15 mouse cellular contexts compared by ENCODE assay signal in the genomic region with DNA sequence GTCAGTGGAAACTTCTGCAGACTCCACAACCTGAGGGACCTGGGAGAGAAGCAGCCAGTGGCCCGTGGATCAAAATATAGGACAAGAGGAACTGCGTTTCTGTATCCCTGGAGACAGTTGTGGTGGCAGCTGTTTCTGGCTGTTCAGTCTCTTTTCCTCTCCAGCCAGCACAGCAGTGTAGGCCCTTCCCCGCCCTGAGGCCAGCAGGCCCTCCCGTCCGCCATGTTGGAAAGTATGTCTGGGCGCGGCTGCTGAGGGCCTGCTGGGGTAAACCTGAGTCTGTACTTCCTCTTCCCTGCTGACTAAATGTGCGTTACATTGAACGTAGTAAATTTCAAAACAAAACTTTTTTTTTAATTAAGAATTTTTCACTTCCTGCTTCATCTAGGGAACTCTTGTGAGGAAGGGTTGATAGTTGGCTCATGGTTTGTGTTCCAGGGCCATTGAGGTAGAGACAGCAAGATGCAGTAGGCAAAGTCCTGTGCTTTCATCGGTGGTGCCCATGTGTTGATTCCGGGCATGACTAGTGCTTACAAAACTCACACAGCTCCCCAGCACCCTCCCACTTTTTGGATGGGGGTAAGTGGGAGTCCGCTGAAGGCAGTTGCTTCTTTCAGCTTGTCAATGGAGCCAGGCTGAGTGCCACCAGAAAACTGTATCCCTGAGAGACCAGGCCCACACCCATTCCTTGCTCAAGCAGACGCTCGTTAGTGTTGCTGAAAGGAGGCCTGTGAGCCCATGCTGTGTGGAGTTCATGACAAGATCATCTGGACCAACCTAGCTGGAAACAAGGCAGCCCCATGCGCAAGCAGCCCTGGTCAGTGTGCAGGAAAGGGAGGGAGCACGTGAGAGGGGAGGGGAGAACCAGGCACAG. TPM values are rescaled to one million over a fixed set of nuclear protein-coding genes. Genes with fewer than 3 reads are reported as not detected.
DNase-seq lines count a peak whose midpoint lies in the region; ATAC-seq and TF ChIP-seq lines count a peak whose summit lies in the region.
"Had no signal": no experiment of that assay in that cellular context is flagged by ENCODE, and none has a peak within 500 bp of the region (broad histone marks: within the 10 kb centered on the region; RNA-seq: fewer than 3 reads in every experiment).

No protein-coding gene starts in this region.

- TF ChIP-seq EP300 in CH12.LX (IDR thresholded peaks at IDR 0.05; ENCODE audit: low read length): peak; percentile 55; the same call in 1 of the 2 replicates

- H3K9ac ChIP-seq in liver, embryonic 13.5 days: no peak overlapping the region; the same call in 1 of the 2 replicates
- no peak overlapping the region for H3K9ac ChIP-seq in liver, embryonic 11.5 days (ENCODE audit: low read depth, low read length)
- no peak overlapping the region for H3K9ac ChIP-seq in CH12.LX (ENCODE audit: insufficient read depth, low read depth)
- H3K9ac ChIP-seq in liver, embryonic 16.5 days (ENCODE audit: low read depth, low read length): 0 out of 2 replicates have a peak overlapping the region, but pooled peaks have one; percentile 8
- H3K9ac ChIP-seq: liver, embryonic 14.5 days had no signal

- no peak overlapping the region for H3K4me2 ChIP-seq in liver, embryonic 13.5 days
- no peak overlapping the region for H3K4me2 ChIP-seq in liver, embryonic 11.5 days
- no peak overlapping the region for H3K4me2 ChIP-seq in CH12.LX (ENCODE audit: insufficient read depth, low read depth, poor library complexity, severe bottlenecking)
- H3K4me2 ChIP-seq in liver, embryonic 16.5 days (ENCODE audit: low read depth, low read length): no peak overlapping the region
- H3K4me2 ChIP-seq: midbrain, embryonic 11.5 days had no signal

- in situ Hi-C loops in CH12.LX (cut with MboI; ENCODE audit: low pct_ligation_motif_present, low pct_unique_long_range_greater_than_20kb, low sequenced_read_pairs): loop anchor here (5.0 to 25.0 kb wide), 4 partner anchors 38 to 603 kb away; a partner anchor contains a TSS

- dilution Hi-C loops in CH12.LX (cut with MboI; ENCODE audit: extremely low pct_ligation_motif_present, extremely low pct_unique_long_range_greater_than_20kb, low sequenced_read_pairs): no loop called here

- no peaks in the 10 kb centered on the region for H3K27me3 ChIP-seq in liver, embryonic 13.5 days
- no peaks in the 10 kb centered on the region for H3K27me3 ChIP-seq in liver, embryonic 11.5 days (replicated peaks; ENCODE audit: control insufficient read depth, insufficient read depth, low read length)
- no peaks in the 10 kb centered on the region for H3K27me3 ChIP-seq in CH12.LX (replicated peaks)
- no peaks in the 10 kb centered on the region for H3K27me3 ChIP-seq in liver, embryonic 16.5 days (ENCODE audit: control insufficient read depth, insufficient read depth, low read depth, low read length)

- DNase-seq in liver, embryonic 13.5 days: no peak
- no peak for DNase-seq in liver, embryonic 11.5 days (ENCODE audit: low spot score)
- peak; percentile 52 for DNase-seq in CH12.LX (ENCODE audit: extremely low read depth)
- DNase-seq in R1 (ENCODE audit: low read depth, low spot score): peak; percentile 57
- no peak for DNase-seq in adrenal gland, adult 8-10 months
- no peak for DNase-seq in frontal cortex, postnatal 10 days (ENCODE audit: low spot score in 2 of 2)
- DNase-seq in cerebellum, postnatal 14 days: no peak
- DNase-seq: cerebellum, adult 2 months; kidney, adult 9 months; thymus, postnatal 14 days had no signal

- H3K4me1 ChIP-seq in liver, embryonic 13.5 days (replicated peaks): peaks cover 48% of the 10 kb centered on the region
- 0 out of 2 replicates have a peak, but pooled peaks cover 2% of the 10 kb centered on the region for H3K4me1 ChIP-seq in liver, embryonic 11.5 days (replicated peaks; ENCODE audit: control insufficient read depth, insufficient read depth, low read length)
- H3K4me1 ChIP-seq in CH12.LX (ENCODE audit: control insufficient read depth in 1 of 2, insufficient read depth in 2 of 2): peaks cover 42 to 81% of the 10 kb centered on the region in 2 experiments
- peaks cover 14% of the 10 kb centered on the region for H3K4me1 ChIP-seq in liver, embryonic 16.5 days (ENCODE audit: control insufficient read depth, low read depth, low read length)

- H3K36me3 ChIP-seq in liver, embryonic 13.5 days: peaks cover 64% of the 10 kb centered on the region
- peaks cover 4% of the 10 kb centered on the region for H3K36me3 ChIP-seq in liver, embryonic 11.5 days (ENCODE audit: control insufficient read depth, insufficient read depth, low read length)
- peaks cover 15 to 46% of the 10 kb centered on the region in 2 experiments for H3K36me3 ChIP-seq in CH12.LX (replicated peaks in 1 of 2; ENCODE audit: control insufficient read depth in 1 of 2, insufficient read depth in 1 of 2, low read length in 1 of 2)
- peaks cover 7% of the 10 kb centered on the region for H3K36me3 ChIP-seq in liver, embryonic 16.5 days (ENCODE audit: control insufficient read depth, insufficient read depth)

- TF ChIP-seq RAD21 in CH12.LX (IDR thresholded peaks at IDR 0.05; ENCODE audit: low read depth, low read length): no peak

- no peak overlapping the region for H3K4me3 ChIP-seq in liver, embryonic 13.5 days (replicated peaks)
- no peak overlapping the region for H3K4me3 ChIP-seq in liver, embryonic 11.5 days (ENCODE audit: low read depth, low read length)
- H3K4me3 ChIP-seq in CH12.LX (replicated peaks in 1 of 3; ENCODE audit: low read depth in 2 of 3, low read length in 2 of 3, poor library complexity in 1 of 3): no peak overlapping the region
- H3K4me3 ChIP-seq in liver, embryonic 16.5 days (ENCODE audit: low read depth, low read length): no peak overlapping the region

- TF ChIP-seq POLR2A in CH12.LX (IDR thresholded peaks at IDR 0.05; ENCODE audit: low read depth, low read length): no peak

- no peak for TF ChIP-seq CTCF in CH12.LX (conservative IDR thresholded peaks at IDR 0.05 in 1 of 2, IDR thresholded peaks at IDR 0.05 in 1 of 2; ENCODE audit: low read depth in 2 of 2, low read length in 2 of 2)

- H3K27ac ChIP-seq in liver, embryonic 13.5 days: peak overlapping the region; percentile 35; the same call in 1 of the 2 replicates
- no peak overlapping the region; the same call in 1 of the 2 replicates for H3K27ac ChIP-seq in liver, embryonic 11.5 days (ENCODE audit: low read depth, low read length)
- H3K27ac ChIP-seq in CH12.LX (ENCODE audit: insufficient read depth, low read depth): peak overlapping the region; percentile 91
- peak overlapping the region; percentile 26; the same call in 1 of the 2 replicates for H3K27ac ChIP-seq in liver, embryonic 16.5 days (ENCODE audit: low read length)
- H3K27ac ChIP-seq: liver, embryonic 14.5 days had no signal

- WGBS in liver, embryonic 13.5 days (ENCODE audit: insufficient replicate concordance): 88% methylated on average over 16 of the region's 16 CpGs
- WGBS in liver, embryonic 11.5 days: 90% methylated on average over 16 of the region's 16 CpGs
- 88% methylated on average over 16 of the region's 16 CpGs for WGBS in liver, embryonic 16.5 days (ENCODE audit: insufficient replicate concordance)

- H3K9me3 ChIP-seq in liver, embryonic 13.5 days (replicated peaks): no peaks in the 10 kb centered on the region
- no peaks in the 10 kb centered on the region for H3K9me3 ChIP-seq in liver, embryonic 11.5 days (ENCODE audit: control insufficient read depth, low read length)
- H3K9me3 ChIP-seq in CH12.LX (replicated peaks; ENCODE audit: low read length): no peaks in the 10 kb centered on the region
- H3K9me3 ChIP-seq in liver, embryonic 16.5 days (replicated peaks; ENCODE audit: control insufficient read depth, low read length): no peaks in the 10 kb centered on the region

- peaks cover 14% of the 10 kb centered on the region for H3K79me2 ChIP-seq in CH12.LX (replicated peaks; ENCODE audit: control insufficient read depth, extremely low read depth, insufficient read depth, poor library complexity, severe bottlenecking)

- peak; percentile 9; the same call in 1 of the 2 replicates for ATAC-seq in liver, embryonic 13.5 days (ENCODE audit: low read depth)
- ATAC-seq in liver, embryonic 11.5 days (replicated peaks; ENCODE audit: low FRiP score): no peak
- peak; percentile 22; the same call in 1 of the 2 replicates for ATAC-seq in liver, embryonic 16.5 days (ENCODE audit: low read depth)
- ATAC-seq: CD4-positive, CD25-positive, alpha-beta regulatory T cell, adult 4 months; hindbrain, embryonic 16.5 days had no signal

TF ChIP-seq in CH12.LX, 34 proteins besides CTCF, POLR2A, EP300 and RAD21 (continues in another document):
- TF ChIP-seq E2F4 (IDR thresholded peaks at IDR 0.05; ENCODE audit: insufficient replicate concordance, low read depth, low read length) (no peak), JUN (IDR thresholded peaks at IDR 0.05; ENCODE audit: insufficient read depth, low read depth, low read length) (no peak), NELFE (IDR thresholded peaks at IDR 0.05; ENCODE audit: low read depth, low read length) (no peak), RCOR1 (conservative IDR thresholded peaks at IDR 0.05; ENCODE audit: low read depth, low read length) (no peak), TBP (conservative IDR thresholded peaks at IDR 0.05; ENCODE audit: low read depth, low read length) (no peak), ZMIZ1 (IDR thresholded peaks at IDR 0.05; ENCODE audit: low read depth, low read length) (no peak), KAT2A (IDR thresholded peaks at IDR 0.05; ENCODE audit: insufficient replicate concordance, low read length) (no peak), IRF4 (IDR thresholded peaks at IDR 0.05; ENCODE audit: low read depth, low read length) (peak; percentile 28; the same call in 1 of the 2 replicates), UBTF (IDR thresholded peaks at IDR 0.05; ENCODE audit: low read depth, low read length) (no peak), MYC (IDR thresholded peaks at IDR 0.05; ENCODE audit: low read depth, low read length) (no peak), ZKSCAN1 (IDR thresholded peaks at IDR 0.05; ENCODE audit: borderline replicate concordance, low read depth, low read length) (no peak), JUND (conservative IDR thresholded peaks at IDR 0.05; ENCODE audit: low read depth, low read length) (no peak), MAZ (IDR thresholded peaks at IDR 0.05; ENCODE audit: low read depth, low read length) (no peak), CHD1 (IDR thresholded peaks at IDR 0.05; ENCODE audit: low read depth, low read length) (0 out of 2 replicates have a peak, but pooled peaks have one; percentile 32), ZNF384 (IDR thresholded peaks at IDR 0.05; ENCODE audit: low read depth, low read length) (peak; percentile 63)

RNA-seq across cellular contexts. Expression of a gene that starts 40.9 kb away (rescaled TPM):
- 27.3 and 28.7 TPM in 2 replicates for polyA plus RNA-seq in liver, embryonic 13.5 days (2015; fragmentation: Nextera tagmentation; extraction: Ambion mirVana)
- polyA plus RNA-seq in liver, embryonic 11.5 days (2014; fragmentation: Nextera tagmentation; extraction: Ambion mirVana): 28.6 and 30.4 TPM in 2 replicates
- total RNA-seq in CH12.LX (2012; rRNA removed) (74.2 and 83.2 TPM in 2 replicates), CH12.LX (2014; rRNA removed) (32.0 and 34.7 TPM in 2 replicates)
- polyA plus RNA-seq in CH12.LX (2012; ENCODE audit: insufficient read length, low read depth): 44.0 and 44.5 TPM in 2 replicates
- 27.2 and 27.8 TPM in 2 replicates for polyA plus RNA-seq in liver, embryonic 16.5 days (2015; fragmentation: Nextera tagmentation; extraction: Ambion mirVana)
- 100 to 1,000 TPM in 2 of 4 experiments, 10 to 100 TPM in 2; 40.1 to 106 (median 76.9) TPM for total RNA-seq in adrenal gland, adult 8-10 months (2022)

Comparison
In these comparisons a context has a peak if more than half of its experiments do, and no peak if none do; other contexts are left out.
1. DNase-seq: peak in CH12.LX (single experiment) and R1 (single experiment); none in liver, embryonic 13.5 days (single experiment), liver, embryonic 11.5 days (single experiment), adrenal gland, adult 8-10 months (single experiment), frontal cortex, postnatal 10 days (0 of 2) and cerebellum, postnatal 14 days (0 of 2).